Mouse (Mus musculus): ENCODE data around the gene Ugt1a10.
A peak's percentile ranks its signal among the peaks of the same experiment; 100 is the strongest.
"Not testable (repeated sequence)": the region's sequence is repeated elsewhere in the genome, so short reads cannot be mapped to it uniquely, and the experiment has no call there.

Gene Ugt1a10

DNA sequence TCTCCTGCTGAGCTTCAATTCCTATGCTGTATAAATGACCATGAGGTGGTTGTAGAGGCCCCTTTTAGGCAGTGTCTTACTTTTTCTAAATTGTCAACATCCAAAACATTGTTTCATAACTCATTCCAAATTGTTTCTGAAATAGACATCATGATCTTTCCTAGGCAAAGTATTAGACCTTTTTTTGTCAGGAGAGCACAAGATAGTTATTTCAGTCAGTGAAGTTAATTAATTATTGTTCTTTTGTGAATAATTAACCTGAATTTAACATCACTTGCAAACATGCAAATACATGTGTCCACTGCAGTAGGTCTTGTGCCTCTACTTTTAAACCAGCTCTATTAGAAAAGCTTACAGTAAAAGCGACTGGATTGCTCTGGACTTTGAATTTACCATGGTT is at the start of gene Ugt1a10:
Gene Ugt1a10, plus strand, starts transcription at position 301 of the 400 bp plus-strand sequence.
- no peak for DNase-seq

DNA sequence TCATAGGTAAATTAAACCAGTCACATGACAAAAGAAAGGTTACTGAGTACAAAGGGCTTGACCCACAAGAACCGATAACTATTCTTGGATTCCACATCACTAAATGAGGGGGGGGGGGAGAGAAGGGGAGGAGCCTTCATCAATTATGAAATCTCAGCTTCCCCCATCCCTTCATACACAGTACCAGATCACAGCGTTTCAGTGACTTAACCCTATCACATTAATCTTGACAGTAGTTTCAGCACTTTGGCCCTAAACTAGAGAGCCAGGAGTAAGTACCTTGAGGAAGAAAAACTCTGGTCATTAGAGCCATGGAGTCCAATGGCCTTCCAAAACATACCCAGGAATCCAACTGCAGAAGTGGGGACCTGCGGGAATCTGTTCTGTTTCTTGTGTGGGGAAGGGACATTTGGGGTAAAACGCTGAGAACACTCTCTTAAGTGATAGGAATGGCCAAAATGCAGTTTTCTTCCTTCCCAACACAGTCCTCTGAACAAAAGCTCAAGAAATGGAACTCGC is 47.4 kb upstream of the Ugt1a10 start:
- DNase-seq: no peak

- DNase-seq: peak; percentile 82
Measured at GRCm38 (mm10) chr1:88008211-88008697, 46.9 kb upstream of the Ugt1a10 start, which contains the start of gene Usp40. Gene Usp40 (minus strand): TSS chr1:88008551.

DNA sequence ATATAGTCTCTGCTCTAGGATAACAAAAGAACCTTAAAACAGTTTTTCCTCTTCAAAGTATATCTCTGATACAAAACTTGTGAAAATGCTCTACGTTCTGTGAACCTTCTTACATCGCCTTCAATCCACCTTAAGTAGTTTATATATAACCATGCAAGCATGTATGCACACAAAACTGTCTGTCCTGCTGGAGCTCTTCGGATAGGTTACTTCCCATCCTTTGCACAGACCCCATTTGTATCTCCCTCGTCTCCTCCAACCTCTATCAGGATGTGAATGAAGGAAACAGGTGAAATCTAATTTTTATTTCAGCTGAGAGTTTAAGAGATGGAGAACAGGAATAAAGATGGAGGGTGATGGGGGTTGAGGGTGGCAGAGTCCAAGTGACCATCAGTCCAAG is 46.5 kb upstream of the Ugt1a10 start:
- DNase-seq: no peak

DNA sequence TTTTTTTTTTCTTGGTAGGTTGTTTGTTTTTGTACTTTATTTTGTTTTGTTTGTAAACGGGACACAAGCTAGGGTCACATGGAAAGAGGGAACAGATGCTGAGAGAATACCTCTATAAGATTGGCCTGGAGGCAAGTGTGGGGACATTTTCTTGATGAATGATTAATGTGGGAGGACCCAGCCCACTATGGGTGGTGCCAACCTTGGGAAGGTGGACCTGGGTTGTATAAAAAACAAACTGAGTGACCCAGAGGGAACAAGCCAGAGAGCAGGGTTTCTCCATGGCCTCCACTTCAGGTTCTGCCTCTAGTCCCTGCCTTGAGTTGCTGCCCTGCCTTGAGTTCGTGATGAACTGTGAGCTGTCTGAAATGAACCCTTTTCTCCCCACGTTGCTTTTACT is 45.7 kb upstream of the Ugt1a10 start:
- DNase-seq: no peak

DNA sequence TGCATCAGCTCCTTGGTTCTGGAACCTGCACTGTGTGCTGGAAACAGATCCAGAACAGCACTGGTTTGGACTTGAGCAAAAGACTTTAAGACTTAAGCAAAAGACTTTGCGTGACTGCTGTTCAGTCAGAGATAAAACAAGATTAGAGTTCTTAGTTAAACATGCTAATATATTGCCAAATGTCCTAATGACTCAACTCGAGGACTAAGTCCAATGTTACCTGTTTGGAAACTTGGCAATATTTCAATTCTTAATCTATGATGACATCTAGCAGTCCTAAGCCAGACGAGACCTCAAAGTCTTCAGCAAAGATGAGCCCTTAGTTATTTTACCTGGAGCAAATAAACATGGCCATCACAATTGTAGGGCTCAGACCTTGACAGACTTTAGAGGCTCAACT is 41.5 kb upstream of the Ugt1a10 start:
- DNase-seq: no peak

DNA sequence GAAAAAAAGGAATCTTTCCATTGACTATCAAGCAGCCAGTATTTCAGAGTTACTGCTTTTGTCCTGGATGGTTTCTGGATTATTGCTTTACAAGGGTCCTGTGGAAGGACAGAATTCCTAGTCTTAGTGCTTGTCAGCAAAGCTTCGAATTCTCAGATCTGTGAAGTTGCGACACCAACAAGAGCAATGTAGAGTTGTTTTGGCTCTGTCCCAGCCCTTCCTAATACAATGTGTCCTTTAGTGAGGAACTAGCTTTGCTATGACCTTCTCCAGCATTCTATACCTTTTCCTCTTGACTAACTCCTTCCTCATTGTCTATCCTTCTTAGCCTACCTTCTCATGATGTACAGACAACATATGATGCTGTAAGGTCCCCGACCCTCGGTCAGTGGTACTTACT is 41.0 kb upstream of the Ugt1a10 start:
- no peak for DNase-seq

GRCm38 (mm10) chr1:88014671-88015070 is 40.5 kb upstream of the Ugt1a10 start:
- DNase-seq: no peak

DNA sequence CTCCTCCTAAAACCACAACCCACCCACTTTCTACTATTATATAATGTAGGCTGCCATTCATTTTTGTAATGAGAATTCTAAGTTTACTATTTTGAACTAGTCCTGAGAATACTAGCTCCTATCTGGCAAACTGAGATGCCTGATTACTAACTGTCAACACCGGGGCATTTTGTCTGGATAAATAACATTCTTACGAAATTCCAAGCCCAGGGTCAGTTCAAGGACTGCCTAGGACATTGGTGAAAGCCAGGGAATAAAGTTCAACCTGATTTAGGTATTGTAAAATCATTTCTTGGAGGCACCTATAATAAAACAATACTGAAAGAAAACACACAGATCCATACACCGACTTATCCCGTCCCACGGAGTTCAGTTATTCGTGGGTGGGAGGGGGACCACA is 39.8 kb upstream of the Ugt1a10 start:
- DNase-seq: no peak

DNA sequence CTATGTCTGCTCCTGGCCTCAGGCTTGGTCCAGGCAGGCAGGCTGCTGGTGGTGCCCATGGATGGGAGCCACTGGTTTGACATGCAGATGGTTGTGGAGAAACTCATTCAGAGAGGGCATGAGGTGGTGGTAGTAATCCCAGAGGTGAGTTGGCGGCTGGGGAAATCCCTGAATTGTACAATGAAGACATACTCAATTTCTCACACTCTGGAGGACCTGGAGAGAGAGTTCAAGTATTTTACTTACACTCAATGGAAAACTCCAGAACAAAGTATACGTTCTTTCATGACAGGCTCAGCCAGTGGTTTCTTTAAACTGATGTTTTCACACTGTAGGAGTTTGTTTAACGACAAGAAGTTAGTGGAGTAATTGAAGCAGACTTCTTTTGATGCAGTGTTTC is 29.9 kb upstream of the Ugt1a10 start:
- not testable (repeated sequence) for DNase-seq

DNA sequence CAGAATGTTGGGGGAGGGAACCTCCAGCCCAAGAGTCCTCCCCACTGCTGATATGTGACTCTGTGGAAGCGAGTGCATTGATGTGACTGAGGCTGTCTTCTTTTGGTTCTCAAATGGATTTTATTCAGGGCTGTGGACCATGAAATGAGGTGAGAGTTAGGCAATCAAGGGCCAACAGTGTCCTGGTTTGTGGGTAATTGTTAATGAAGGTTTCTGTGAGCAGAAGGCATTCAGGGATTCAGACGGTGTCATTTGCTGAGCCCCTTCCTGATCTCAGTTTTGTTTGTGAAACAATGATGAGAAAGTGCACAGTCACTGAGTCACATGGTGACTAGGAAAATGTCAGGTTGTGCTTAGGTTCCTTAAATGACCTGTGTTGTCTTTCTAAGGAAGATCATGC is 12.1 kb upstream of the Ugt1a10 start:
- not testable (repeated sequence) for DNase-seq

DNA sequence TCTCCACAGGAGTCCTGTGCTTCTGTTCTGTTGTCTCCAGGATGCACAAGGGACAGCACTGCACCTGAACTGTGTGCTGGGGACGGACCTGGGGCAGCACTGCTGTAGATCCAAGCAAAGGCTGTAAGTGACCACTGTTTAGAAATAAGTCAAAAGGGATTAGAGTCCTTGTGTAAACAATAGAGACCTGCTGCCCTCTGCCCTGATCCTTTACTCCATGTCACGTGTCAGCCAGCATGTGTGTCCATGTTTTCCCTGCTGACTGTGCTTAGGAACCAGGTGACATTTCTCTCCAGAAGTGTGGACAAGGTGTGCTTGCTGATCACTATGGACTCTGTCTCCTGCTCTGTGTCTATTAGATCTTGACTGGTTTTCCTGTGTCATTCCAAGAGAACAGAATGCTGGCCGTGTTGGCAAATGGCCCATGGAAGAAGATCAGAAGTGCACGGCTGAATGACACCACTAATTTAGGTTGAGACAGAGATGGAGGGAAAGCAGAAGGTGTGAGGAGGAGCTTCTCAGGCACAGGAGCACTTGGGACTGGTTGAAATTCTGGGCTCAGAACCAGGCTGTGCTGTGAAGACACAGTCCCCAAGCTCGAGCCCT is 10.3 kb upstream of the Ugt1a10 start:
- not testable (repeated sequence) for DNase-seq

GRCm38 (mm10) chr1:88047408-88047807 is 7.8 kb upstream of the Ugt1a10 start:
- not testable (repeated sequence) for DNase-seq

DNA sequence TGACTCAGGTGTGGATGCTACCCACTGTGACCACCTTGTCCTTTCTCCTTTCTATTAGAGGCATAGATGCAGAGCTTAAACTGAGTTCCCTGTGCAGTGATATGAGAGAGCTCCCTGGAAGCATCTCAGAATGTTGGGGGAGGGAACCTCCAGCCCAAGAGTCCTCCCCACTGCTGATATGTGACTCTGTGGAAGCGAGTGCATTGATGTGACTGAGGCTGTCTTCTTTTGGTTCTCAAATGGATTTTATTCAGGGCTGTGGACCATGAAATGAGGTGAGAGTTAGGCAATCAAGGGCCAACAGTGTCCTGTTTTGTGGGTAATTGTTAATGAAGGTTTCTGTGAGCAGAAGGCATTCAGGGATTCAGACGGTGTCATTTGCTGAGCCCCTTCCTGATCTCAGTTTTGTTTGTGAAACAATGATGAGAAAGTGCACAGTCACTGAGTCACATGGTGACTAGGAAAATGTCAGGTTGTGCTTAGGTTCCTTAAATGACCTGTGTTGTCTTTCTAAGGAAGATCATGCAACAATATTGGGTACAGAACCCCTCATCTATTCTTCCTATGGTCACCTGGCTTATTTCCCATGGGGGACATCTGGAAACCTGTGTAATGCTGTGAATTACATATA is 11.4 kb downstream of the Ugt1a10 start:
- not testable (repeated sequence) for DNase-seq

DNA sequence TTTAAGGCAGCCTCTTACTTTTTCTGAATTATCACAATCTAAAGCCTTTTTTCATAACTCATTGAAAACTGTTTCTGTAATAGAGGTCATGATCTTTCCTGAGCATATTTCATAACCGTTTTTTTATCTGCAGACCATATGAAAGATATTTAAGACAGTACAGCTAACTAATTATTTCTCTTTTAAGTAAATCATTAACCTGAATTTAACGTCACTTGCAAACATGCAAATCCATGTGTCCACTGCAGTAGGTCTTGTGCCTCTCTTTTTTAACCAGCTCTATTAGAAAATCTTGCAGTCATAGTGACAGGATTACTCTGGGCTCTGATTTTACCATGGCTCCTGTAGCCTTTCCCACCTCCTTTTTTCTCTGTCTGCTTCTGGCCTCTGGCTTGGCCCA is 15.3 kb downstream of the Ugt1a10 start, which contains the start of gene Ugt1a9:
Gene Ugt1a9, plus strand, starts transcription at position 306 of the 400 bp plus-strand sequence.
- no peak for DNase-seq

DNA sequence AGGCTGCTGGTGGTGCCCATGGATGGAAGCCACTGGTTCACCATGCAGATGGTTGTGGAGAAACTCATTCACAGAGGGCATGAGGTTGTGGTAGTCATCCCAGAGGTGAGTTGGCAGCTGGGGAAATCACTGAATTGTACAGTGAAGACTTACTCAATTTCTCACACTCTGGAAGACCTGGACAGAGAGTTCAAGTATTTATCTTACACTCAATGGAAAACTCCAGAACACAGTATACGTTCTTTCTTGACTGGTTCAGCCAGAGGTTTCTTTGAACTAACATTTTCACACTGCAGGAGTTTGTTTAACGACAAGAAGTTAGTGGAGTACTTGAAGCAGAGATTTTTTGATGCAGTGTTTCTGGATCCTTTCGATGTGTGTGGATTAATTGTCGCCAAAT is 15.7 kb downstream of the Ugt1a10 start:
- no peak for DNase-seq

GRCm38 (mm10) chr1:88074471-88074870 is 19.3 kb downstream of the Ugt1a10 start:
- no peak for DNase-seq

- DNase-seq: no peak
Measured at GRCm38 (mm10) chr1:88077128-88077527, 21.9 kb downstream of the Ugt1a10 start.

DNA sequence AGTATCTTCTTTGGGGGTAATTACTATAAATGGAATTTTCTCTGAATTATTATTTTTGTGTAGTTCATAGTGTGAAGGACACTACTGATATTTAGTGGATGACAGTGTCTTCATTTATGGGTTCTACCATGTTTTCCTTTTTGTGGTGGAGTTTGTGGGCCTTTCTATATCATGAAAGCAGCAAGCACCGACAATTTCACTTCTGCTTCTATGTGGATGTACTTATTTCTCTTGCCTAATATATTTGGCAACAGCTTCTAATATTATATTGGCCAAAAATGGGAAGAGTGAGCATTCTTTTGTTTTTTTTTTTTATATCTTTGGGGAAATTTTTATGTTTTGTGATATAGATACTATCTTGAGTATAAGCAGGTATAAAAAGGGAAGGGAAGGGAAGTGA is 26.5 kb downstream of the Ugt1a10 start:
- no peak for DNase-seq

DNA sequence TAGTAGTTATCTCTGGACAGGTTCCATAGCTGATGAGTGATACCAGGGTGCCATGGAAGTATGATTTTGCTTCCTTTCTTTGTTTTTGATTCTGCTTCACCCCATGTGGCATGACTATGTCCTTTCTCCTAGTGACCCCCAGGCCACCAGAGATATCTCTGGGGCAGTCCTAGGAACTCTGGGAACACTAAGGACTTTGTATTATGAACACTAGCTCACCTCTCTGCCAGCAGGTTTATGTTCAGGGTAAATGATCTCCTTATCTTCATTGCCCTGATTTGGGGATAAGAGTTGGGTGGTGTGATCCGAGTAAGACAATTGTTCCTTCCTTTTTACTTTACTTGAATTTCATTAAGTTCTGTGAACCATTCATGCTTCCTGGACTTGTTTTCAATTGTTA is 30.9 kb downstream of the Ugt1a10 start:
- no peak for DNase-seq

- DNase-seq: no peak
Measured at GRCm38 (mm10) chr1:88087513-88087912, 32.3 kb downstream of the Ugt1a10 start, which contains the start of gene Ugt1a8. Gene Ugt1a8 (plus strand): TSS chr1:88087813.

DNA sequence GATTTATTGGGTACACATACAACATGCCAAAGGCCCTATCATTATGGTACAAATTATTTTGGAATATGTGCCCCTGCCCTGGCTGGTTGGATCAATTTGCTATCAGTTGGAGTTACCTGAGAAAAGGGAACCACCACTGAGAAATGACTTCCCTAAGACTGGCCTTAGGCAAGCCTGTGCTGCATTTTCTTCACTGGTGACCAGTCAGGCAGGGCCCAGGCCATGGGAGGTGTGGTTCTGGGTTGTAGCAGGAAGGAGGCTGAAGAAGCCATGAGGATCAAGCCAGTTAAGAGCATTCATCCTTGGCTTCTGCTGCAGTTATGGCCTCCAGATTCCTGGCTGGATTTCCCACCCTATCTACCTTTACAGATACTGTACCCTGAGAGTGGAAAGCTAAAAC is 37.2 kb downstream of the Ugt1a10 start:
- peak; percentile 10 for DNase-seq

DNA sequence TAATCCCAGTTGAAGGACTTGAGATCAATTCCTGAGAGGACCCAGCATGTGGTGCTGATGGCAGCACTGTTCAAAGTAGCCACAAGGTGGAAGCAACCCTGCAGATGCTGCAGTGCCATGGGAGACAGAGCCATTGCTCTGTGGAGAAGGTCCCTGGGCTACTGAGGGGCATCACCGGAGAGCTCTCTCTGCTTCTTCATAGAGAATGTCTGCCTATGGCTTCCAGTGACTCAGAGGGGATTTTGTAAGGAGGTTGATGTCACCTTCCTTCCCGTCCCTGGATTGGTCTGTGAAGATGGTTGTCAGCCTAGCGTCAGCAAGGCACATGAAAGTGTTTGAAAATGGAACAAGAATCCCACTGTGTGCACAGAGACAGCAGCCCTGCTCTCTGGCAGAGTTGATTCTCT is 39.1 kb downstream of the Ugt1a10 start:
- not testable (repeated sequence) for DNase-seq

- peak; percentile 11 for DNase-seq
Measured at GRCm38 (mm10) chr1:88094941-88095492, 39.8 kb downstream of the Ugt1a10 start, which contains the start of gene Ugt1a7c. Gene Ugt1a7c (plus strand): TSS chr1:88095062.

All from liver (tissue).